Mouse (Mus musculus): ENCODE results near the gene Phrf1.

- no peak for TF ChIP-seq CTCF (IDR thresholded peaks at IDR 0.05)
- TF ChIP-seq EP300 (IDR thresholded peaks at IDR 0.05), result no peak
These were observed 40.6 kb downstream of the Phrf1 start for GRCm38 (mm10) chr7:141269273-141269545.
